Mouse (Mus musculus): ENCODE results near the gene Isoc2a.

DNA sequence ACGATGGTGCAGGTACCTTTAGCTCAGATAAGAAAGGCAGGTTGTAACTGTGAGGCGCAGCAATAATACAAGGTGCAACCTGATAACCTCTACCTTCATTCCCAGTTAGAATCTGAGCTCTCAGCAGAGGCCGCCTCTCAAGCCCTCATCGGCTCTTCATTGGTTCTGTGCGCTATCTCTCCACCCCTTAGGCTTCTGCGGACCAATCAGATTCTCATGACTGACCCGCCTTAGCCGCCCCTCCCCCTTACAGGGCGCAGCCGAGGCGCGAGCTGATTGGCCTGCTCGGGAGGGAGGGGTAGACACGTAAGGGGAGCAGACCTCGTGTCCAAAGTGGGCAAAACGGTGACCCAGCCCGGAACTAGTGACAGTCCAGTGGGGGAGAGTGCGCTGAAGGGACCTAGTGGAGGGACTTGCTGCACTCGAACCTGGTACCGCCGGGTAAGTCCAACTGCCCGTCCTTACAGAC, at the start of gene Isoc2a:
- TF ChIP-seq POLR2A (IDR thresholded peaks at IDR 0.05; ENCODE audit: borderline replicate concordance, control insufficient read depth, low read depth, low read length) (peak; percentile 86; the same call in 1 of the 2 replicates), CTCF (IDR thresholded peaks at IDR 0.05; ENCODE audit: control insufficient read depth, insufficient read depth, low read length) (no peak)

Measured in bone marrow, adult 2 months (tissue).